Mouse (Mus musculus) embryonic facial prominence, embryonic 11.5 days (tissue): ENCODE data around the gene Eefsec. TPM values are rescaled to one million over a fixed set of nuclear protein-coding genes. Genes with fewer than 3 reads are reported as not detected.

Source experiments
- ATAC-seq: fragments of 200-750 bp; cut with Nextera tagmentation; replicated peaks from 2 replicates; pipeline ENCODE4 v1.8.0; 2017; ENCODE audit warnings: low read depth; ENCODE audit not compliant: insufficient number of reproducible peaks, low FRiP score, low TSS enrichment
- DNase-seq: peaks from one replicate; pipeline ENCODE4 v3.0.0-alpha.2; 2015; ENCODE audit warnings: low spot score
- H3K27ac ChIP-seq: fragments of 300-500 bp; sonication (generic); replicated peaks from 2 replicates; pipeline ENCODE4 v1.5.1; 2014; ENCODE audit warnings: mild to moderate bottlenecking, low read depth, low read length, control low read depth
- H3K27me3 ChIP-seq: fragments of 300-500 bp; sonication (generic); 2 replicates; pipeline ENCODE4 v1.6.1; 2014; ENCODE audit warnings: mild to moderate bottlenecking, low read length, moderate library complexity, mixed read lengths; ENCODE audit not compliant: control insufficient read depth, insufficient read depth
- H3K36me3 ChIP-seq: fragments of 300-500 bp; sonication (generic); replicated peaks from 2 replicates; pipeline ENCODE4 v1.6.1; 2014; ENCODE audit warnings: low read depth, mild to moderate bottlenecking, low read length, moderate library complexity, mixed read lengths; ENCODE audit not compliant: control insufficient read depth, insufficient read depth
- H3K4me1 ChIP-seq: fragments of 300-500 bp; sonication (generic); 2 replicates; pipeline ENCODE4 v1.6.1; 2014; ENCODE audit warnings: low read length, mixed read lengths; ENCODE audit not compliant: control insufficient read depth, insufficient read depth
- H3K4me2 ChIP-seq: fragments of 300-500 bp; sonication (generic); 2 replicates; pipeline ENCODE4 v1.6.1; 2014; ENCODE audit warnings: low read depth, mild to moderate bottlenecking, control low read depth, low read length, moderate library complexity
- H3K4me3 ChIP-seq: fragments of 300-500 bp; sonication (generic); 2 replicates; pipeline ENCODE4 v1.5.1; 2014; ENCODE audit warnings: low read depth, low read length, control low read depth
- H3K9ac ChIP-seq: fragments of 300-500 bp; sonication (generic); replicated peaks from 2 replicates; pipeline ENCODE4 v1.6.1; 2014; ENCODE audit warnings: mild to moderate bottlenecking, control low read depth, low read length
- H3K9me3 ChIP-seq: fragments of 300-500 bp; sonication (generic); replicated peaks from 2 replicates; pipeline ENCODE4 v1.6.1; 2016; ENCODE audit warnings: mild to moderate bottlenecking, low read length, inconsistent platforms, mixed read lengths; ENCODE audit not compliant: control insufficient read depth
- WGBS: fragments of 180-500 bp; shearing (Covaris S2); extraction: QIAGEN DNeasy Blood & Tissue Kit; methylation state at CpG from one replicate; pipeline ENCODE4 v1.1.7; 2014; 5-methylcytosine and 5-hydroxymethylcytosine counted together
- polyA plus RNA-seq: library from polyadenylated mRNA; unstranded; fragments of >200 nt; fragmentation: Nextera tagmentation; extraction: Ambion mirVana; gene quantifications from 2 replicates; pipeline ENCODE4 v1.2.1, GENCODE M21; 2014

Gene Eefsec
- polyA plus RNA-seq, 1 experiment from 2014 or later = 42.4 TPM

- Histone ChIP-seq H3K27ac (no peak overlapping the region), H3K9ac (no peak overlapping the region), H3K4me1 (peaks cover 11% of the 10 kb centered on the region), H3K27me3 (no peaks in the 10 kb centered on the region), H3K4me3 (no peak overlapping the region), H3K4me2 (no peak overlapping the region), H3K9me3 (no peaks in the 10 kb centered on the region), H3K36me3 (no peaks in the 10 kb centered on the region)
- 96% methylated on average over 1 of the region's 1 CpGs for WGBS
- DNase-seq = no peak
- no peak for ATAC-seq
Observed at GRCm38 (mm10) chr6:88346776-88347175, 99.6 kb downstream of the Eefsec start.

GRCm38 (mm10) chr6:88345311-88345710 is 101.0 kb downstream of the Eefsec start:
- Histone ChIP-seq H3K36me3 (no peaks in the 10 kb centered on the region), H3K9ac (no peak overlapping the region), H3K9me3 (no peaks in the 10 kb centered on the region), H3K4me2 (no peak overlapping the region), H3K4me1 (peaks cover 11% of the 10 kb centered on the region), H3K4me3 (no peak overlapping the region), H3K27me3 (no peaks in the 10 kb centered on the region), H3K27ac (0 out of 2 replicates have a peak overlapping the region, but pooled peaks have one; percentile 13)
- no peak for ATAC-seq
- DNase-seq = no peak
- 75% methylated on average over 2 of the region's 2 CpGs for WGBS

- peak; percentile 93 for DNase-seq
- Histone ChIP-seq H3K27ac (peak overlapping the region; percentile 89), H3K4me2 (peak overlapping the region; percentile 21; the same call in 1 of the 2 replicates), H3K4me3 (no peak overlapping the region), H3K9ac (no peak overlapping the region; the same call in 1 of the 2 replicates), H3K36me3 (no peaks in the 10 kb centered on the region), H3K4me1 (peaks cover 11% of the 10 kb centered on the region), H3K27me3 (no peaks in the 10 kb centered on the region), H3K9me3 (no peaks in the 10 kb centered on the region)
- ATAC-seq = peak; percentile 92
- WGBS = 19% methylated on average over 7 of the region's 7 CpGs
Observed at GRCm38 (mm10) chr6:88343485-88344450, 102.6 kb downstream of the Eefsec start.

- Histone ChIP-seq H3K4me2 (0 out of 2 replicates have a peak overlapping the region, but pooled peaks have one; percentile 8), H3K27me3 (no peaks in the 10 kb centered on the region), H3K36me3 (no peaks in the 10 kb centered on the region), H3K9me3 (no peaks in the 10 kb centered on the region), H3K4me3 (no peak overlapping the region), H3K27ac (peak overlapping the region; percentile 89), H3K9ac (no peak overlapping the region), H3K4me1 (peaks cover 11% of the 10 kb centered on the region)
- DNase-seq = no peak
- 80% methylated on average over 3 of the region's 3 CpGs for WGBS
- ATAC-seq = no peak
Observed at GRCm38 (mm10) chr6:88342965-88343364, 103.4 kb downstream of the Eefsec start.

- WGBS = 88% methylated on average over 3 of the region's 3 CpGs
- Histone ChIP-seq H3K27ac (no peak overlapping the region), H3K36me3 (no peaks in the 10 kb centered on the region), H3K27me3 (no peaks in the 10 kb centered on the region), H3K4me2 (no peak overlapping the region), H3K9me3 (no peaks in the 10 kb centered on the region), H3K4me1 (peaks cover 11% of the 10 kb centered on the region), H3K9ac (no peak overlapping the region), H3K4me3 (no peak overlapping the region)
- ATAC-seq (no peak), DNase-seq (no peak)
Observed at GRCm38 (mm10) chr6:88341182-88341581, 105.2 kb downstream of the Eefsec start.

- Histone ChIP-seq H3K36me3 (no peaks in the 10 kb centered on the region), H3K27ac (no peak overlapping the region), H3K4me2 (no peak overlapping the region), H3K27me3 (no peaks in the 10 kb centered on the region), H3K4me3 (no peak overlapping the region), H3K9me3 (no peaks in the 10 kb centered on the region), H3K4me1 (peaks cover 11% of the 10 kb centered on the region), H3K9ac (no peak overlapping the region)
- DNase-seq (no peak), ATAC-seq (no peak)
- WGBS = 74% methylated on average over 7 of the region's 7 CpGs
Observed at GRCm38 (mm10) chr6:88340761-88341160, 105.6 kb downstream of the Eefsec start.

GRCm38 (mm10) chr6:88329336-88329735 is 117.0 kb downstream of the Eefsec start:
- no peak overlapping the region for H3K4me3 ChIP-seq
- no peaks in the 10 kb centered on the region for H3K36me3 ChIP-seq
- H3K9ac ChIP-seq = no peak overlapping the region
- no peak overlapping the region for H3K27ac ChIP-seq
- no peak for ATAC-seq
- DNase-seq = no peak
- H3K9me3 ChIP-seq = no peaks in the 10 kb centered on the region
- no peaks in the 10 kb centered on the region; the same call in 1 of the 2 replicates for H3K4me1 ChIP-seq
- no peaks in the 10 kb centered on the region for H3K27me3 ChIP-seq
- H3K4me2 ChIP-seq = no peak overlapping the region

GRCm38 (mm10) chr6:88321879-88322278 is 124.5 kb downstream of the Eefsec start:
- peak; percentile 66 for DNase-seq
- no peak overlapping the region for H3K4me3 ChIP-seq
- no peaks in the 10 kb centered on the region for H3K36me3 ChIP-seq
- no peaks in the 10 kb centered on the region for H3K9me3 ChIP-seq
- no peaks in the 10 kb centered on the region for H3K27me3 ChIP-seq
- 0 out of 2 replicates have a peak, but pooled peaks have one; percentile 63 for ATAC-seq
- peaks cover 5% of the 10 kb centered on the region; the same call in 1 of the 2 replicates for H3K4me1 ChIP-seq
- H3K9ac ChIP-seq = no peak overlapping the region
- H3K4me2 ChIP-seq = no peak overlapping the region
- 16% methylated on average over 7 of the region's 7 CpGs for WGBS
- no peak overlapping the region for H3K27ac ChIP-seq
